Mouse (Mus musculus): ENCODE data around the gene Zfp266.

DNA sequence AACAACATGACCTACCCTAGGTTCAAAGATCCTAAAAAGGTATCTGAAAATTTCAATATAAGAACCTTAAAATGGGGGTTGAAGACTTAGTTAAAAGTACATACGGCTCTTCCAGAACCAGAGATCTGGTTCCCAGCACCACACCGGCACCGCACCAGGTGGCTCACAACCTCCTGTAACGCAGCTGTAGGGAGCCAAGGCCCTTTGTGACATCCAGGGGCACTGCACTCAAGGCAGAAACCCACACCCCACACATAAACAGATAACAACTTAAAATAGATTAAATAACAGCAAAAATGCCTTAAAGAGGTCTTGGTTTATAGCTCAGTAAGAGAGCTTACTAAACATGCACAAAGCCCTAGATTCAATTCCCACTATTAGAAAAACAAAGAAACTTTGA lies 1.3 kb downstream of the Zfp266 start:
- TF ChIP-seq POLR2A (IDR thresholded peaks at IDR 0.05; ENCODE audit: control insufficient read depth, low read depth, low read length): no peak
- no peak for TF ChIP-seq CTCF (IDR thresholded peaks at IDR 0.05; ENCODE audit: control insufficient read depth, insufficient read depth, insufficient replicate concordance, low read depth, low read length)
